Mouse (Mus musculus) brain, embryonic 14.5 days (tissue): ENCODE results near the gene Nr1h3.

ENCODE experiments used
- CTCF ChIP-seq: fragments of 200-500 bp; IDR thresholded peaks from 2 replicates; pipeline ENCODE4 v1.5.1; 2012; ENCODE audit warnings: inconsistent platforms, mild to moderate bottlenecking, moderate library complexity, borderline replicate concordance; ENCODE audit not compliant: insufficient read depth, insufficient read length; ENCODE audit errors: extremely low read depth
- POLR2A ChIP-seq: fragments of 200-500 bp; IDR thresholded peaks from 2 replicates; pipeline ENCODE4 v1.6.1; 2012; ENCODE audit warnings: mild to moderate bottlenecking, inconsistent platforms, borderline replicate concordance; ENCODE audit not compliant: poor library complexity, insufficient read depth, insufficient read length, severe bottlenecking; ENCODE audit errors: extremely low read depth

GRCm38 (mm10) chr2:91196577-91197001 lies 6.0 kb downstream of the Nr1h3 start:
- TF ChIP-seq CTCF (no peak), POLR2A (no peak)
